Mouse (Mus musculus) hindbrain, embryonic 14.5 days (tissue): ENCODE measurements around the gene Olfr1349. TPM values are rescaled to one million over a fixed set of nuclear protein-coding genes. Genes with fewer than 3 reads are reported as not detected.

Experiments
- polyA plus RNA-seq: library from polyadenylated mRNA; unstranded; fragments of >200 nt; fragmentation: Nextera tagmentation; extraction: Ambion mirVana; gene quantifications from 2 replicates; pipeline ENCODE4 v1.2.1, GENCODE M21; 2014

Gene Olfr1349
- polyA plus RNA-seq, 1 experiment from 2014 or later = not detected

Other genes with a start within 250 kb of the Olfr1349 start
- gene Zfp667, start 236.4 kb downstream of the Olfr1349 start, polyA plus RNA-seq = 14.4 and 19.1 TPM in 2 replicates
- 14.4 and 18.2 TPM in 2 replicates for gene Zfp583, start 191.7 kb downstream of the Olfr1349 start, polyA plus RNA-seq
- gene Gm3854, start 179.2 kb downstream of the Olfr1349 start, polyA plus RNA-seq = 5.9 and 6.5 TPM in 2 replicates
- gene Zfp78, start 159.7 kb downstream of the Olfr1349 start, polyA plus RNA-seq = 5.7 and 6.6 TPM in 2 replicates
- 15.2 and 16.0 TPM in 2 replicates for gene Zfp28, start 139.7 kb downstream of the Olfr1349 start, polyA plus RNA-seq
- gene Smim17, start 124.2 kb downstream of the Olfr1349 start, polyA plus RNA-seq = 8.2 and 8.3 TPM in 2 replicates
- gene Gm20715, start 112.7 kb downstream of the Olfr1349 start, polyA plus RNA-seq = not detected in 2 replicates
- 0.29 and 0.91 TPM in 2 replicates for gene Olfr1344, start 84.3 kb downstream of the Olfr1349 start, polyA plus RNA-seq
- not detected in 2 replicates for gene Olfr1336, start 66.8 kb downstream of the Olfr1349 start, polyA plus RNA-seq
- gene Olfr1346, start 55.8 kb downstream of the Olfr1349 start, polyA plus RNA-seq = not detected in 2 replicates
- not detected in 2 replicates for gene Olfr5, start 36.0 kb downstream of the Olfr1349 start, polyA plus RNA-seq
- gene Olfr1347, start 23.2 kb downstream of the Olfr1349 start, polyA plus RNA-seq = not detected in 2 replicates
- not detected in 2 replicates for gene Olfr1348, start 14.2 kb downstream of the Olfr1349 start, polyA plus RNA-seq
- not detected in 2 replicates for gene Olfr1350, start 41.9 kb upstream of the Olfr1349 start, polyA plus RNA-seq
- gene Zim1, start 173.5 kb upstream of the Olfr1349 start, polyA plus RNA-seq = 7.1 and 7.5 TPM in 2 replicates
- gene Peg3, start 207.5 kb upstream of the Olfr1349 start, polyA plus RNA-seq = 111 and 133 TPM in 2 replicates
- 29.0 and 29.4 TPM in 2 replicates for gene Usp29, start 207.6 kb upstream of the Olfr1349 start, polyA plus RNA-seq